Mouse (Mus musculus): ENCODE measurements at regions not wholly inside any gene's neighbourhood (a gene's known extent, or its start where the extent isn't known, plus 50 kb on each side); places are given as distances from the start of the nearest gene placed in this dataset.
"Not testable (repeated sequence)": the region's sequence is repeated elsewhere in the genome, so short reads cannot be mapped to it uniquely, and the experiment has no call there.

- ATAC-seq, result peak; percentile 85
- H3K4me3 ChIP-seq (replicated peaks; ENCODE audit: low read length), result no peak overlapping the region
- H3K9ac ChIP-seq (replicated peaks; ENCODE audit: low read depth, low read length), result no peak overlapping the region
- H3K36me3 ChIP-seq (ENCODE audit: control insufficient read depth, insufficient read depth), result no peaks in the 10 kb centered on the region
- no peaks in the 10 kb centered on the region for H3K27me3 ChIP-seq (replicated peaks; ENCODE audit: control insufficient read depth, insufficient read depth, low read length)
- no peak overlapping the region for H3K4me2 ChIP-seq (ENCODE audit: low read length)
- H3K9me3 ChIP-seq (ENCODE audit: control insufficient read depth, low read length), result no peaks in the 10 kb centered on the region
- 61% methylated on average over 4 of the region's 4 CpGs for WGBS
- H3K4me1 ChIP-seq (replicated peaks; ENCODE audit: control insufficient read depth, insufficient read depth, low read length), result peaks cover 12% of the 10 kb centered on the region
- H3K27ac ChIP-seq (ENCODE audit: low read length), result peak overlapping the region; percentile 24; the same call in 1 of the 2 replicates
These were observed 158.3 kb upstream of the Ptprz1 start for GRCm38 (mm10) chr6:22716864-22717557.

GRCm38 (mm10) chr6:22716144-22716856, 159.0 kb upstream of the Ptprz1 start:
- no peaks in the 10 kb centered on the region for H3K9me3 ChIP-seq (ENCODE audit: control insufficient read depth, low read length)
- peak overlapping the region; percentile 5; the same call in 1 of the 2 replicates for H3K4me2 ChIP-seq (ENCODE audit: low read length)
- H3K36me3 ChIP-seq (ENCODE audit: control insufficient read depth, insufficient read depth), result no peaks in the 10 kb centered on the region
- 15% methylated on average over 7 of the region's 7 CpGs for WGBS
- H3K27me3 ChIP-seq (replicated peaks; ENCODE audit: control insufficient read depth, insufficient read depth, low read length), result no peaks in the 10 kb centered on the region
- H3K27ac ChIP-seq (ENCODE audit: low read length), result peak overlapping the region; percentile 57
- peaks cover 12% of the 10 kb centered on the region for H3K4me1 ChIP-seq (replicated peaks; ENCODE audit: control insufficient read depth, insufficient read depth, low read length)
- peak; percentile 66 for ATAC-seq
- no peak overlapping the region for H3K9ac ChIP-seq (replicated peaks; ENCODE audit: low read depth, low read length)
- no peak overlapping the region for H3K4me3 ChIP-seq (replicated peaks; ENCODE audit: low read length)

- ATAC-seq, result no peak
- H3K36me3 ChIP-seq (ENCODE audit: control insufficient read depth, insufficient read depth), result no peaks in the 10 kb centered on the region
- no peak overlapping the region for H3K4me3 ChIP-seq (replicated peaks; ENCODE audit: low read length)
- H3K27ac ChIP-seq (ENCODE audit: low read length), result no peak overlapping the region
- no peaks in the 10 kb centered on the region for H3K4me1 ChIP-seq (replicated peaks; ENCODE audit: control insufficient read depth, insufficient read depth, low read length)
- no peaks in the 10 kb centered on the region for H3K9me3 ChIP-seq (ENCODE audit: control insufficient read depth, low read length)
- H3K9ac ChIP-seq (replicated peaks; ENCODE audit: low read depth, low read length), result no peak overlapping the region
- no peak overlapping the region for H3K4me2 ChIP-seq (ENCODE audit: low read length)
- no peaks in the 10 kb centered on the region for H3K27me3 ChIP-seq (replicated peaks; ENCODE audit: control insufficient read depth, insufficient read depth, low read length)
These were observed 177.1 kb upstream of the Ptprz1 start for GRCm38 (mm10) chr6:22698187-22698586.

- H3K9me3 ChIP-seq (ENCODE audit: control insufficient read depth, low read length), result no peaks in the 10 kb centered on the region
- H3K4me1 ChIP-seq (replicated peaks; ENCODE audit: control insufficient read depth, insufficient read depth, low read length), result peaks cover 8% of the 10 kb centered on the region
- no peak overlapping the region for H3K9ac ChIP-seq (replicated peaks; ENCODE audit: low read depth, low read length)
- H3K4me3 ChIP-seq (replicated peaks; ENCODE audit: low read length), result no peak overlapping the region
- H3K4me2 ChIP-seq (ENCODE audit: low read length), result peak overlapping the region; percentile 9; the same call in 1 of the 2 replicates
- ATAC-seq, result peak; percentile 75
- 35% methylated on average over 7 of the region's 7 CpGs for WGBS
- no peaks in the 10 kb centered on the region for H3K27me3 ChIP-seq (replicated peaks; ENCODE audit: control insufficient read depth, insufficient read depth, low read length)
- no peaks in the 10 kb centered on the region for H3K36me3 ChIP-seq (ENCODE audit: control insufficient read depth, insufficient read depth)
- no peak overlapping the region for H3K27ac ChIP-seq (ENCODE audit: low read length)
These were observed 186.6 kb upstream of the Ptprz1 start for GRCm38 (mm10) chr6:22688678-22689126.

- H3K4me3 ChIP-seq (replicated peaks; ENCODE audit: low read length), result no peak overlapping the region
- H3K9me3 ChIP-seq (ENCODE audit: control insufficient read depth, low read length), result no peaks in the 10 kb centered on the region
- H3K4me1 ChIP-seq (replicated peaks; ENCODE audit: control insufficient read depth, insufficient read depth, low read length), result peaks cover 15% of the 10 kb centered on the region
- H3K36me3 ChIP-seq (ENCODE audit: control insufficient read depth, insufficient read depth), result no peaks in the 10 kb centered on the region
- H3K4me2 ChIP-seq (ENCODE audit: low read length), result no peak overlapping the region
- no peaks in the 10 kb centered on the region for H3K27me3 ChIP-seq (replicated peaks; ENCODE audit: control insufficient read depth, insufficient read depth, low read length)
- ATAC-seq, result peak; percentile 66
- H3K9ac ChIP-seq (replicated peaks; ENCODE audit: low read depth, low read length), result no peak overlapping the region
- H3K27ac ChIP-seq (ENCODE audit: low read length), result no peak overlapping the region
- WGBS, result 4% methylated on average over 1 of the region's 1 CpGs
These were observed 200.7 kb upstream of the Ptprz1 start for GRCm38 (mm10) chr6:22674586-22674929.

- Histone ChIP-seq H3K4me1 (replicated peaks; ENCODE audit: control insufficient read depth, insufficient read depth, low read length) (peaks cover 15% of the 10 kb centered on the region), H3K9me3 (ENCODE audit: control insufficient read depth, low read length) (no peaks in the 10 kb centered on the region), H3K4me2 (ENCODE audit: low read length) (no peak overlapping the region), H3K9ac (replicated peaks; ENCODE audit: low read depth, low read length) (no peak overlapping the region), H3K27me3 (replicated peaks; ENCODE audit: control insufficient read depth, insufficient read depth, low read length) (no peaks in the 10 kb centered on the region), H3K27ac (ENCODE audit: low read length) (peak overlapping the region; percentile 56), H3K36me3 (ENCODE audit: control insufficient read depth, insufficient read depth) (no peaks in the 10 kb centered on the region), H3K4me3 (replicated peaks; ENCODE audit: low read length) (no peak overlapping the region)
- 23% methylated on average over 2 of the region's 2 CpGs for WGBS
- ATAC-seq, result peak; percentile 35; the same call in 1 of the 2 replicates
These were observed 201.2 kb upstream of the Ptprz1 start for GRCm38 (mm10) chr6:22673919-22674585.

- Histone ChIP-seq H3K9me3 (ENCODE audit: control insufficient read depth, low read length) (no peaks in the 10 kb centered on the region), H3K27me3 (replicated peaks; ENCODE audit: control insufficient read depth, insufficient read depth, low read length) (no peaks in the 10 kb centered on the region), H3K27ac (ENCODE audit: low read length) (peak overlapping the region; percentile 75), H3K4me2 (ENCODE audit: low read length) (no peak overlapping the region), H3K36me3 (ENCODE audit: control insufficient read depth, insufficient read depth) (no peaks in the 10 kb centered on the region), H3K9ac (replicated peaks; ENCODE audit: low read depth, low read length) (no peak overlapping the region), H3K4me1 (replicated peaks; ENCODE audit: control insufficient read depth, insufficient read depth, low read length) (peaks cover 13% of the 10 kb centered on the region), H3K4me3 (replicated peaks; ENCODE audit: low read length) (no peak overlapping the region)
- peak; percentile 46; the same call in 1 of the 2 replicates for ATAC-seq
- 31% methylated on average over 1 of the region's 1 CpGs for WGBS
These were observed 203.8 kb upstream of the Ptprz1 start for GRCm38 (mm10) chr6:22671524-22671923.

GRCm38 (mm10) chr6:22668190-22668975, 206.9 kb upstream of the Ptprz1 start:
- WGBS, result 69% methylated on average over 7 of the region's 7 CpGs
- Histone ChIP-seq H3K4me1 (replicated peaks; ENCODE audit: control insufficient read depth, insufficient read depth, low read length) (peaks cover 11% of the 10 kb centered on the region), H3K9me3 (ENCODE audit: control insufficient read depth, low read length) (no peaks in the 10 kb centered on the region), H3K4me3 (replicated peaks; ENCODE audit: low read length) (no peak overlapping the region), H3K27ac (ENCODE audit: low read length) (no peak overlapping the region), H3K27me3 (replicated peaks; ENCODE audit: control insufficient read depth, insufficient read depth, low read length) (no peaks in the 10 kb centered on the region), H3K4me2 (ENCODE audit: low read length) (no peak overlapping the region), H3K36me3 (ENCODE audit: control insufficient read depth, insufficient read depth) (no peaks in the 10 kb centered on the region), H3K9ac (replicated peaks; ENCODE audit: low read depth, low read length) (no peak overlapping the region)
- no peak for ATAC-seq

- not testable (repeated sequence) for H3K27ac ChIP-seq (ENCODE audit: low read length); H3K36me3 ChIP-seq (ENCODE audit: control insufficient read depth, insufficient read depth); H3K4me1 ChIP-seq (replicated peaks; ENCODE audit: control insufficient read depth, insufficient read depth, low read length); H3K4me3 ChIP-seq (replicated peaks; ENCODE audit: low read length); H3K4me2 ChIP-seq (ENCODE audit: low read length); H3K27me3 ChIP-seq (replicated peaks; ENCODE audit: control insufficient read depth, insufficient read depth, low read length); ATAC-seq; H3K9ac ChIP-seq (replicated peaks; ENCODE audit: low read depth, low read length); H3K9me3 ChIP-seq (ENCODE audit: control insufficient read depth, low read length)
- WGBS, result 98% methylated on average over 14 of the region's 15 CpGs
These were observed 217.9 kb upstream of the Ptprz1 start for GRCm38 (mm10) chr6:22657401-22657800.
